Mouse (Mus musculus): ENCODE measurements at regions not wholly inside any gene's neighbourhood (a gene's known extent, or its start where the extent isn't known, plus 50 kb on each side); places are given as distances from the start of the nearest gene placed in this dataset.

DNA sequence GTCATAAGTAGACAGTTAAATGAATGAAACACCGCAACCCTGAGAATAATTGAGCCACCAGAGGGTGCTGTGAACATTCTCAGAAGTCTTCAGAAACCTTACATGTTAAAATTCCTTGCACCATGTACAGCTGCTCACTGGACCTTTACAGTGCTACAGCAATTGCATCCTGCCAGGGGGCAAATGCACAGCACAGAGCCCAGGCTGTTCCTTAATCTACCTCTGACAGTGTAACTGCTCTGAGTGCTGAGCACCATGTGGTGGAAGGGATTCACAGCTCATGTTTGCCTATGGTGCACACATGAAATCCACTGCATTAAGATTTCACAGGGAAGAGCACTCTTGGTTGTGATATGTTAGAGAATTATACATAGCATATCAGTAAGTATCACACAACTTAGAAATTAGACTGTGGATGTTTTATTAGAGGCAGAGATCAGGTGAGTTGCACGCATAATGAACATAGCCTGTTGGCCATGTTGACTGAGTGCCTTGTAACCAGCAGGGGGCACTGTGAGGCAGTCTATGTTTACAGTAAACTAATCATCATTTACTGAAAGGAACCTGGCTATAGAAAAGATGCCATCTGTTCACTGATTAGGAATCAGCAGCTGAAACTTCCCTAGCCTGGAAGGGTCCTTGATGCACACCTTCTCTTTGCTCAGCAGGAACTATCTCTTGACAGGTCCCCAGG is 167.4 kb downstream of the Olfr164 start:
- Histone ChIP-seq H3K4me1 (replicated peaks; ENCODE audit: control insufficient read depth, insufficient read depth) (no peaks in the 10 kb centered on the region), H3K27ac (replicated peaks) (no peak overlapping the region), H3K4me3 (ENCODE audit: low read depth, low read length) (no peak overlapping the region), H3K27me3 (ENCODE audit: control insufficient read depth, insufficient read depth, low read length) (no peaks in the 10 kb centered on the region), H3K36me3 (ENCODE audit: control insufficient read depth, insufficient read depth, low read length) (no peaks in the 10 kb centered on the region), H3K4me2 (replicated peaks; ENCODE audit: low read depth) (no peak overlapping the region), H3K9ac (ENCODE audit: low read length) (no peak overlapping the region), H3K9me3 (ENCODE audit: control insufficient read depth, low read length) (no peaks in the 10 kb centered on the region)
- 60% methylated on average over 2 of the region's 2 CpGs for WGBS
- no peak for ATAC-seq (ENCODE audit: low FRiP score, low TSS enrichment)
- TF ChIP-seq CTCF (IDR thresholded peaks at IDR 0.05; ENCODE audit: low read depth) (peak; percentile 19; the same call in 1 of the 2 replicates), EP300 (optimal IDR thresholded peaks at IDR 0.05) (no peak)
- DNase-seq (ENCODE audit: low spot score): no peak
